Mouse (Mus musculus) lung, adult 2 months (tissue): ENCODE measurements at regions not wholly inside any gene's neighbourhood (a gene's known extent, or its start where the extent isn't known, plus 50 kb on each side); places are given as distances from the start of the nearest gene placed in this dataset.

ENCODE experiments used
- CTCF ChIP-seq: fragments of 200-500 bp; IDR thresholded peaks from 2 replicates; pipeline ENCODE4 v1.5.1; 2011; ENCODE audit warnings: mild to moderate bottlenecking, low read length, control low read depth; ENCODE audit not compliant: insufficient read depth
- POLR2A ChIP-seq: fragments of 200-500 bp; IDR thresholded peaks from 2 replicates; pipeline ENCODE4 v1.6.1; 2011; ENCODE audit warnings: low read depth, mild to moderate bottlenecking, control low read depth, low read length, borderline replicate concordance; ENCODE audit errors: extremely low read depth

- TF ChIP-seq CTCF (no peak), POLR2A (no peak)
Observed at GRCm38 (mm10) chr17:84030699-84031098, 157.0 kb downstream of the Zfp36l2 start.
